Mouse (Mus musculus) embryonic fibroblast, embryonic 13.5 days (primary cell): ENCODE measurements around the gene Slc4a10.

Experiments used
- CTCF ChIP-seq: IDR thresholded peaks from 2 replicates; pipeline ENCODE4 v1.5.1; 2011; ENCODE audit warnings: mild to moderate bottlenecking, control low read depth, low read length, moderate library complexity, borderline replicate concordance; ENCODE audit not compliant: insufficient read depth
- POLR2A ChIP-seq: IDR thresholded peaks from 2 replicates; pipeline ENCODE4 v1.6.1; 2011; ENCODE audit warnings: low read depth, mild to moderate bottlenecking, control low read depth, low read length, moderate library complexity

DNA sequence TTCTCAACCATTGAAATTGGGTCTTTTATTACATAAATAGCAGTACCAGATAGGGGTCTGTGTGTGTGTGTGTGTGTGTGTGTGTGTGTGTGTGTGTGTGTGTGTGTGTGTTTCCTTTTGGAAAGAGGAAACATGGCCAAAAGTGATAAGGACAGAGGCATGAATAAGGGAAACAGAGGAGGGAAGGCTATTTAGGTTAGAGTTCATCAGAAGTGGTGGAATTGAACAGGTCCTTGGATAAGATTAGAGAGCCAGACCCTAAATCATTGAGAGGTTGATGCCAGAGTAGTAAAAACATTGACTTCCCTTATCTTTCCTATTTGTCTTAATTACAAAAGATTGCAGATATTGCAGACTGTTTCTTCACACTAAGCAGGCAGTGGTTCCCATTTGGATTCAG lies 181.3 kb downstream of the Slc4a10 start:
- no peak for TF ChIP-seq CTCF
- no peak for TF ChIP-seq POLR2A
